ENCODE assay signal across 10 mouse cellular contexts in genomic region chr2:165032533-165032932, GRCm38 (mm10). TPM values are rescaled to one million over a fixed set of nuclear protein-coding genes. Genes with fewer than 3 reads are reported as not detected.
A peak's percentile ranks its signal among the peaks of the same experiment; 100 is the strongest.
DNase-seq lines count a peak whose midpoint lies in the region; ATAC-seq lines count a peak whose summit lies in the region.
"Had no signal": no experiment of that assay in that cellular context is flagged by ENCODE, and none has a peak within 500 bp of the region (broad histone marks: within the 10 kb centered on the region; RNA-seq: fewer than 3 reads in every experiment).

No protein-coding gene starts in this region.

- no peaks in the 10 kb centered on the region for H3K27me3 ChIP-seq in neural tube, embryonic 11.5 days (ENCODE audit: control insufficient read depth, insufficient read depth, low read length)
- no peaks in the 10 kb centered on the region for H3K27me3 ChIP-seq in hindbrain, embryonic 11.5 days (ENCODE audit: control insufficient read depth, insufficient read depth, low read length)
- no peaks in the 10 kb centered on the region for H3K27me3 ChIP-seq in liver, embryonic 11.5 days (replicated peaks; ENCODE audit: control insufficient read depth, insufficient read depth, low read length)

- no peak for DNase-seq in neural tube, embryonic 11.5 days (ENCODE audit: low spot score)
- no peak for DNase-seq in neural tube, embryonic 10.5 days (ENCODE audit: extremely low spot score, low spot score)
- no peak for DNase-seq in hindbrain, embryonic 11.5 days (ENCODE audit: low spot score)
- no peak for DNase-seq in liver, embryonic 11.5 days (ENCODE audit: low spot score)
- no peak for DNase-seq in thymus, postnatal 14 days
- DNase-seq in layer of hippocampus, postnatal 25 days (ENCODE audit: extremely low spot score in 1 of 2, low spot score in 1 of 2), result no peak
- DNase-seq: adrenal gland, postnatal 14 days; thymus, adult 18-20 months had no signal

- ATAC-seq in neural tube, embryonic 11.5 days (ENCODE audit: insufficient read depth, low FRiP score, low TSS enrichment), result no peak
- no peak for ATAC-seq in hindbrain, embryonic 11.5 days (ENCODE audit: low FRiP score)
- no peak for ATAC-seq in liver, embryonic 11.5 days (replicated peaks; ENCODE audit: low FRiP score)
- ATAC-seq in granulocyte monocyte progenitor cell, adult 5-6 weeks (replicated peaks; ENCODE audit: poor library complexity, severe bottlenecking), result no peak

- H3K4me3 ChIP-seq in neural tube, embryonic 11.5 days (ENCODE audit: low read depth, low read length), result no peak overlapping the region
- 0 out of 2 replicates have a peak overlapping the region, but pooled peaks have one; percentile 8 for H3K4me3 ChIP-seq in hindbrain, embryonic 11.5 days (ENCODE audit: low read depth, low read length)
- peak overlapping the region; percentile 94; the same call in 1 of the 2 replicates for H3K4me3 ChIP-seq in liver, embryonic 11.5 days (ENCODE audit: low read depth, low read length)

- no peaks in the 10 kb centered on the region for H3K9me3 ChIP-seq in neural tube, embryonic 11.5 days (ENCODE audit: control insufficient read depth, low read length)
- no peaks in the 10 kb centered on the region for H3K9me3 ChIP-seq in hindbrain, embryonic 11.5 days (ENCODE audit: control insufficient read depth, low read length)
- H3K9me3 ChIP-seq in liver, embryonic 11.5 days (ENCODE audit: control insufficient read depth, low read length), result no peaks in the 10 kb centered on the region

- no peak overlapping the region for H3K27ac ChIP-seq in neural tube, embryonic 11.5 days (ENCODE audit: low read depth, low read length)
- no peak overlapping the region for H3K27ac ChIP-seq in hindbrain, embryonic 11.5 days (ENCODE audit: low read depth, low read length)
- no peak overlapping the region for H3K27ac ChIP-seq in liver, embryonic 11.5 days (ENCODE audit: low read depth, low read length)

- H3K4me2 ChIP-seq in neural tube, embryonic 11.5 days (ENCODE audit: low read depth), result peak overlapping the region; percentile 53
- peak overlapping the region; percentile 80 for H3K4me2 ChIP-seq in hindbrain, embryonic 11.5 days (replicated peaks; ENCODE audit: low read depth, low read length)
- peak overlapping the region; percentile 73 for H3K4me2 ChIP-seq in liver, embryonic 11.5 days

- peaks cover 15% of the 10 kb centered on the region for H3K4me1 ChIP-seq in neural tube, embryonic 11.5 days (ENCODE audit: control insufficient read depth, insufficient read depth, low read length)
- H3K4me1 ChIP-seq in hindbrain, embryonic 11.5 days (replicated peaks; ENCODE audit: control insufficient read depth, insufficient read depth, low read length), result peaks cover 12% of the 10 kb centered on the region; the same call in 1 of the 2 replicates
- H3K4me1 ChIP-seq in liver, embryonic 11.5 days (replicated peaks; ENCODE audit: control insufficient read depth, insufficient read depth, low read length), result peaks cover 12% of the 10 kb centered on the region

- no peak overlapping the region for H3K9ac ChIP-seq in neural tube, embryonic 11.5 days (ENCODE audit: low read length)
- no peak overlapping the region for H3K9ac ChIP-seq in hindbrain, embryonic 11.5 days (ENCODE audit: low read depth, low read length)
- no peak overlapping the region for H3K9ac ChIP-seq in liver, embryonic 11.5 days (ENCODE audit: low read depth, low read length)

- H3K36me3 ChIP-seq in neural tube, embryonic 11.5 days (ENCODE audit: control insufficient read depth, insufficient read depth, low read length), result no peaks in the 10 kb centered on the region
- H3K36me3 ChIP-seq in hindbrain, embryonic 11.5 days (ENCODE audit: control insufficient read depth, insufficient read depth, low read length), result no peaks in the 10 kb centered on the region
- H3K36me3 ChIP-seq in liver, embryonic 11.5 days (ENCODE audit: control insufficient read depth, insufficient read depth, low read length), result no peaks in the 10 kb centered on the region

- 63% methylated on average over 3 of the region's 3 CpGs for WGBS in neural tube, embryonic 11.5 days
- WGBS in hindbrain, embryonic 11.5 days, result 61% methylated on average over 3 of the region's 3 CpGs
- WGBS in liver, embryonic 11.5 days, result 61% methylated on average over 3 of the region's 3 CpGs

RNA-seq across cellular contexts. Expression of gene Ncoa5, which starts 2.1 kb away (rescaled TPM):
- 86.1 and 89.4 TPM in 2 replicates for polyA plus RNA-seq in neural tube, embryonic 11.5 days (2014; fragmentation: Nextera tagmentation; extraction: Ambion mirVana)
- 79.0 and 79.5 TPM in 2 replicates for polyA plus RNA-seq in hindbrain, embryonic 11.5 days (2014; fragmentation: Nextera tagmentation; extraction: Ambion mirVana)
- polyA plus RNA-seq in liver, embryonic 11.5 days (2014; fragmentation: Nextera tagmentation; extraction: Ambion mirVana), result 45.0 and 45.9 TPM in 2 replicates
- 10 to 100 TPM; 50.2 to 56.1 TPM for total RNA-seq in layer of hippocampus, postnatal 25 days (2021)
- total RNA-seq in granulocyte monocyte progenitor cell, adult 5-6 weeks (2014; fragmentation: Nextera tagmentation), result 31.9 and 38.5 TPM in 2 replicates
- total RNA-seq in granulocyte monocyte progenitor cell, adult 5-6 weeks (2017), result 35.0 and 38.3 TPM in 2 replicates

RNA-seq across cellular contexts. Expression of gene Cd40, which starts 22.9 kb away (rescaled TPM):
- 8.5 and 8.9 TPM in 2 replicates for polyA plus RNA-seq in neural tube, embryonic 11.5 days (2014; fragmentation: Nextera tagmentation; extraction: Ambion mirVana)
- 4.6 and 4.9 TPM in 2 replicates for polyA plus RNA-seq in hindbrain, embryonic 11.5 days (2014; fragmentation: Nextera tagmentation; extraction: Ambion mirVana)
- 5.5 and 7.7 TPM in 2 replicates for polyA plus RNA-seq in liver, embryonic 11.5 days (2014; fragmentation: Nextera tagmentation; extraction: Ambion mirVana)
- total RNA-seq in layer of hippocampus, postnatal 25 days (2021), result 1 to 10 TPM in 1 of 2 experiments, under 1 TPM in 1; 0.66 to 1.6 TPM
- not detected in 2 replicates for total RNA-seq in granulocyte monocyte progenitor cell, adult 5-6 weeks (2014; fragmentation: Nextera tagmentation)
- not detected in 2 replicates for total RNA-seq in granulocyte monocyte progenitor cell, adult 5-6 weeks (2017)

RNA-seq across cellular contexts. Expression of gene 1700025C18Rik, which starts 58.0 kb away (rescaled TPM):
- not detected in 2 replicates for polyA plus RNA-seq in neural tube, embryonic 11.5 days (2014; fragmentation: Nextera tagmentation; extraction: Ambion mirVana)
- not detected in 2 replicates for polyA plus RNA-seq in hindbrain, embryonic 11.5 days (2014; fragmentation: Nextera tagmentation; extraction: Ambion mirVana)
- polyA plus RNA-seq in liver, embryonic 11.5 days (2014; fragmentation: Nextera tagmentation; extraction: Ambion mirVana), result not detected in 2 replicates
- total RNA-seq in layer of hippocampus, postnatal 25 days (2021), result not detected
- not detected in 2 replicates for total RNA-seq in granulocyte monocyte progenitor cell, adult 5-6 weeks (2014; fragmentation: Nextera tagmentation)
- not detected in 2 replicates for total RNA-seq in granulocyte monocyte progenitor cell, adult 5-6 weeks (2017)
- total RNA-seq: adrenal gland, postnatal 14 days; gastrocnemius, adult 18-20 months had no signal
